Mouse (Mus musculus) heart, adult 2 months (tissue): ENCODE measurements around the gene Ppp1cc.
"Not testable (repeated sequence)": the region's sequence is repeated elsewhere in the genome, so short reads cannot be mapped to it uniquely, and the experiment has no call there.

ENCODE experiments used
- CTCF ChIP-seq: fragments of 200-600 bp; IDR thresholded peaks from 2 replicates; pipeline ENCODE4 v1.8.1; 2022; ENCODE audit warnings: antibody characterized with exemption, mild to moderate bottlenecking, moderate library complexity
- POLR2A ChIP-seq: fragments of 200-500 bp; IDR thresholded peaks from 2 replicates; pipeline ENCODE4 v1.6.1; 2011; ENCODE audit warnings: mild to moderate bottlenecking, low read depth, low read length, control low read depth; ENCODE audit not compliant: insufficient read depth

DNA sequence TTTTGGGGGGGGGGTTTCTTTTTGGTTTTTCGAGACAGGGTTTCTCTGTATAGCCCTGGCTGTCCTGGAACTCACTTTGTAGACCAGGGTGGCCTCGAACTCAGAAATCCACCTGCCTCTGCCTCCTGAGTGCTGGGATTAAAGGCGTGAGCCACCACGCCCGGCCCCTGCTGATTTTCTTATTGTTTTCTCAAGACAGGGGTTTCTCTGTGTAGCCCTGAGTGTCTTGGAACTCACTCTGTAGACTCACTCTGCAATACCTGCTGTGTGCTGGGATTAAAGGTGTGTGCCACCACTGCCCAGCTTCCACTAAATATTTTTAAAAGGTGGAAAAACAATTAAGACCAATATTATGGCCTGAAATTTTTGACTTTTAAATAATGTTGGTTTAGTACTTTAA, 5.6 kb upstream of the Ppp1cc start:
- not testable (repeated sequence) for TF ChIP-seq POLR2A, CTCF
